Mouse (Mus musculus): Measurements from ENCODE around the gene Pear1.

The Pear1 gene

GRCm38 (mm10) chr3:87765091-87765490 is 59.0 kb downstream of the Pear1 start:
- DNase-seq: peak; percentile 98

- DNase-seq: peak; percentile 95
Observed at GRCm38 (mm10) chr3:87764506-87764905, 59.6 kb downstream of the Pear1 start.

- DNase-seq: peak; percentile 99
Observed at GRCm38 (mm10) chr3:87763683-87764289, 60.3 kb downstream of the Pear1 start.

GRCm38 (mm10) chr3:87763202-87763601 is 60.9 kb downstream of the Pear1 start:
- peak; percentile 93 for DNase-seq

- DNase-seq: no peak
Observed at GRCm38 (mm10) chr3:87761408-87762375, 62.4 kb downstream of the Pear1 start.

- DNase-seq: no peak
Observed at GRCm38 (mm10) chr3:87758641-87759040, 65.5 kb downstream of the Pear1 start.

GRCm38 (mm10) chr3:87756488-87756887 is 67.6 kb downstream of the Pear1 start:
- peak; percentile 91 for DNase-seq

GRCm38 (mm10) chr3:87755964-87756363 is 68.1 kb downstream of the Pear1 start:
- peak; percentile 97 for DNase-seq

GRCm38 (mm10) chr3:87753829-87754228 is 70.3 kb downstream of the Pear1 start:
- DNase-seq: peak; percentile 91

- peak; percentile 91 for DNase-seq
Observed at GRCm38 (mm10) chr3:87752567-87752966, 71.5 kb downstream of the Pear1 start.

GRCm38 (mm10) chr3:87749977-87750376 is 74.1 kb downstream of the Pear1 start:
- DNase-seq: peak; percentile 93

GRCm38 (mm10) chr3:87749036-87749435 is 75.1 kb downstream of the Pear1 start:
- DNase-seq: peak; percentile 95

GRCm38 (mm10) chr3:87748431-87748830 is 75.7 kb downstream of the Pear1 start, which contains the start of gene Lrrc71:
Gene Lrrc71, minus strand, starts transcription at chr3:87748625.
- peak; percentile 94 for DNase-seq

- DNase-seq: no peak
Observed at GRCm38 (mm10) chr3:87745036-87745659, 79.0 kb downstream of the Pear1 start.

- DNase-seq: no peak
Observed at GRCm38 (mm10) chr3:87743927-87744326, 80.2 kb downstream of the Pear1 start.

GRCm38 (mm10) chr3:87742735-87743134 is 81.4 kb downstream of the Pear1 start:
- no peak for DNase-seq

GRCm38 (mm10) chr3:87742013-87742412 is 82.1 kb downstream of the Pear1 start:
- no peak for DNase-seq

GRCm38 (mm10) chr3:87738906-87739305 is 85.2 kb downstream of the Pear1 start:
- DNase-seq: no peak

- DNase-seq: peak; percentile 89
Observed at GRCm38 (mm10) chr3:87735335-87735734, 88.8 kb downstream of the Pear1 start.

- DNase-seq: peak; percentile 89
Observed at GRCm38 (mm10) chr3:87733984-87734761, 89.9 kb downstream of the Pear1 start.

- DNase-seq: peak; percentile 83
Observed at GRCm38 (mm10) chr3:87733098-87733497, 91.0 kb downstream of the Pear1 start.

GRCm38 (mm10) chr3:87728696-87729095 is 95.4 kb downstream of the Pear1 start:
- DNase-seq: peak; percentile 76

- DNase-seq: peak; percentile 85
Observed at GRCm38 (mm10) chr3:87726191-87726590, 97.9 kb downstream of the Pear1 start.
